Mouse (Mus musculus) heart, embryonic 14.5 days (tissue): ENCODE results near the gene Dydc1. TPM values are rescaled to one million over a fixed set of nuclear protein-coding genes. Genes with fewer than 3 reads are reported as not detected.

Experiments
- ATAC-seq: fragments of 200-750 bp; cut with Nextera tagmentation; 2 replicates; pipeline ENCODE4 v1.8.0; 2017; ENCODE audit warnings: low read depth, moderate TSS enrichment; ENCODE audit not compliant: insufficient number of reproducible peaks, insufficient read depth, low FRiP score
- H3K27ac ChIP-seq, 2 experiments: fragments of 200-500 bp in 1 of 2; fragments of 300-500 bp in 1 of 2; sonication (generic) in 1 of 2; replicated peaks in 1 of 2; 2 replicates each; pipeline ENCODE4 v1.5.1; 2012 to 2014; ENCODE audit warnings: low read depth in 2 of 2, low read length in 2 of 2, control low read depth in 1 of 2, mild to moderate bottlenecking in 1 of 2, mixed read lengths in 1 of 2; ENCODE audit not compliant: control insufficient read depth in 1 of 2, insufficient read depth in 1 of 2
- H3K27me3 ChIP-seq: fragments of 300-500 bp; sonication (generic); 2 replicates; pipeline ENCODE4 v1.6.1; 2014; ENCODE audit warnings: mild to moderate bottlenecking, low read length, control low read depth; ENCODE audit not compliant: control insufficient read depth, insufficient read depth
- H3K36me3 ChIP-seq: fragments of 300-500 bp; sonication (generic); 2 replicates; pipeline ENCODE4 v1.6.1; 2014; ENCODE audit warnings: mild to moderate bottlenecking, control low read depth, low read length, mixed read lengths; ENCODE audit not compliant: control insufficient read depth, insufficient read depth
- H3K4me1 ChIP-seq, 2 experiments: fragments of 200-500 bp in 1 of 2; fragments of 300-500 bp in 1 of 2; sonication (generic) in 1 of 2; 2 replicates each; pipeline ENCODE4 v1.6.1; 2012 to 2014; ENCODE audit warnings: low read length in 2 of 2, control low read depth in 1 of 2, mixed read lengths in 1 of 2; ENCODE audit not compliant: control insufficient read depth in 2 of 2, insufficient read depth in 2 of 2
- H3K4me2 ChIP-seq: fragments of 300-500 bp; sonication (generic); 2 replicates; pipeline ENCODE4 v1.6.1; 2014; ENCODE audit warnings: mild to moderate bottlenecking, low read length
- H3K4me3 ChIP-seq, 2 experiments: fragments of 200-500 bp in 1 of 2; fragments of 300-500 bp in 1 of 2; sonication (generic) in 1 of 2; 2 replicates each; pipeline ENCODE4 v1.5.1; 2012 to 2014; ENCODE audit warnings: low read length in 2 of 2, mild to moderate bottlenecking in 2 of 2, control low read depth in 1 of 2, low read depth in 1 of 2, moderate library complexity in 1 of 2; ENCODE audit not compliant: control insufficient read depth in 1 of 2, insufficient read depth in 1 of 2
- H3K9ac ChIP-seq: fragments of 300-500 bp; sonication (generic); 2 replicates; pipeline ENCODE4 v1.6.1; 2014; ENCODE audit warnings: mild to moderate bottlenecking, low read length
- H3K9me3 ChIP-seq: fragments of 300-500 bp; sonication (generic); 2 replicates; pipeline ENCODE4 v1.6.1; 2016; ENCODE audit warnings: low read length, control low read depth; ENCODE audit not compliant: control insufficient read depth
- WGBS: fragments of 180-500 bp; shearing (Covaris S2); extraction: QIAGEN DNeasy Blood & Tissue Kit; methylation state at CpG from one replicate; pipeline ENCODE4 v1.1.7; 2014; 5-methylcytosine and 5-hydroxymethylcytosine counted together
- polyA plus RNA-seq: library from polyadenylated mRNA; unstranded; fragments of >200 nt; fragmentation: Nextera tagmentation; extraction: Ambion mirVana; gene quantifications from 2 replicates; pipeline ENCODE4 v1.2.1, GENCODE M21; 2014

The Dydc1 gene
- polyA plus RNA-seq, 1 experiment from 2014 or later: not detected

DNA sequence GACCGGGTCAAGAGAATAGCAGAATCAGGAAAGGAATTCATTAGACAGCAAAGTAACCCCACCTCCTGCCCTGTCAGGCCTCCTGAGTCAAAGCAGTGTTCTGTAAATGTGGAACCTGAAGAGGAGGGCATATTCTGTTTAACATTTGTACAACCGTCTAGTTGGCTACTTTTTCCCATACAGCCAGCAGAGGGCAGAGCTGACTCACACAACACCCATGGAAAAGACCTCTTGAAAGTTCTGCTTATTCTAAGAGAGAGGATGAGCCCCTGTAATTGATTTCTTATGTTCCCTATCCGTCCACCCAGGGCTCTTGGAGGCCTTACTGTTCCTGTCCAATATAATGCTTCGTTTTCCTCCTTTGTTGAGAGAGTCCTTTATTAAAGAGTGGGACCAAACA lies 55.3 kb downstream of the Dydc1 start:
- H3K9me3 ChIP-seq: no peaks in the 10 kb centered on the region
- H3K27me3 ChIP-seq: no peaks in the 10 kb centered on the region
- no peak for ATAC-seq
- H3K4me3 ChIP-seq: no peak overlapping the region
- H3K36me3 ChIP-seq: no peaks in the 10 kb centered on the region
- H3K4me2 ChIP-seq: no peak overlapping the region
- H3K4me1 ChIP-seq: 0 out of 4 replicates have a peak, but pooled peaks cover 0 to 2% of the 10 kb centered on the region in 2 experiments
- WGBS: 24% methylated on average over 4 of the region's 4 CpGs
- H3K27ac ChIP-seq: no peak overlapping the region
- H3K9ac ChIP-seq: no peak overlapping the region

DNA sequence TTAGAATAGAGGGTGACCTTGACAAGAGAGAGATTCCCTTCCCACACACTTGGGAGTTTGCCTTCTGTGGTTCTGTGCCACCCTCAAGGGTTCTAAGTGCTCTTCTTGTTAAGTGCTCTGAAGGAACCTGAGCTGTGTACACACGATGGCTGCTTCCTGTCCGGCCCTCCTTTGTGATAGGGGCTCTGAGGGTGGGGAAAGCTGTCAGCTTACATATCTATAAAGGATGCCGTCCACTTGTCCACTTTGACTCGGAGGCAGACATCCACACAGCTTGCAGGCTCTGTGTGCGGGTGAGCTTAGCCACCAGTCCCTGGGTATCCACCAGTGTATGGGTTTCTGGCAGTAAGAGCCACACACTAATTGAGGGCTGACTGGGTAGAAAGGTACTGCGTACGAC lies 58.8 kb downstream of the Dydc1 start, which contains the start of gene Sftpa1:
Gene Sftpa1, plus strand, starts transcription at position 243 of the 400 bp plus-strand sequence.
- Histone ChIP-seq H3K4me3 (no peak within 1 kb of the TSS), H3K36me3 (no peaks in the 10 kb centered on the region), H3K4me1 (0 out of 4 replicates have a peak, but pooled peaks cover 0 to 2% of the 10 kb centered on the region in 2 experiments), H3K27me3 (no peaks in the 10 kb centered on the region), H3K4me2 (no peak within 1 kb of the TSS), H3K9ac (no peak within 1 kb of the TSS), H3K9me3 (no peaks in the 10 kb centered on the region), H3K27ac (no peak within 1 kb of the TSS)
- no peak for ATAC-seq
- WGBS: 45% methylated on average over 7 of the region's 7 CpGs

DNA sequence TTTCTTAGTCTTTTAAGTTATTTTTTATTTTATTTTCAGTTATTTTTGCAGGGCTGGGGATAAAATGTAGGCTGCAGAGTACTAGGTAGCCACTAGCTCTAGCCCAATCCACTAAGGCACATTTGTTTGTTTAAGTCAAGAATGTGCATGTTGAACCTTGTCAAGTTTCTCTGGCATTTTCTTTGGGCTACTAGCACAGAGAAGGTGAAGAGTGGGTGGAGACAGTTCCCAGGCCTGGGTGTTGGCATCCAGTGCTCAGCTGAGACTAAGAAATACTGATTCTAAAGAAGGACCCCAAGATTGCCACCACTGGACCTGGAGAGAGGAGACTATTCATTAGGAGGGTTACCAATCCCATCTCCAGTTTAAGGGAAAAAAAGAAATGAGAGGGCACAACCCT lies 64.3 kb downstream of the Dydc1 start:
- no peak overlapping the region for H3K9ac ChIP-seq
- no peak overlapping the region for H3K4me3 ChIP-seq
- H3K27me3 ChIP-seq: no peaks in the 10 kb centered on the region
- no peaks in the 10 kb centered on the region for H3K9me3 ChIP-seq
- H3K4me1 ChIP-seq: no peaks in the 10 kb centered on the region
- H3K36me3 ChIP-seq: no peaks in the 10 kb centered on the region
- no peak overlapping the region for H3K4me2 ChIP-seq
- no peak for ATAC-seq
- no peak overlapping the region for H3K27ac ChIP-seq

DNA sequence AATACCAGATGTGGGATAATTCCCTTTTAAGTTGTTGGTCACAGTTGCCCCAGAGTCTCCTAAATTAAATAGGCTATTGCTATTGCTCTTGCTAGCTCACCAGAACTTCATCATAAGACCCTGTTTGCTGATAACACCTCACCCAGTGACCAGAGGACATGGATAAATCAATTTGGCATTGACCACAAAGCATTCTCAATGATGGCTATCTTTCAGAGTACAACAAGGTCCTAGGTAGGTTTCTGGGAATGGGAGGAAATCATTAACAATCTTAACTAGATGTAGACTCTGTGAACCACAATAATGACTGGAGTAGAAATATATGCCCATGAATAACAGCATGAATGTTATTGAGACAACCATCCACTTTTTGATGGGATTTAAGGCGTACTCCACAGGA lies 68.0 kb downstream of the Dydc1 start:
- no peak for ATAC-seq
- Histone ChIP-seq H3K27me3 (no peaks in the 10 kb centered on the region), H3K27ac (no peak overlapping the region), H3K4me3 (no peak overlapping the region), H3K36me3 (no peaks in the 10 kb centered on the region), H3K4me1 (no peaks in the 10 kb centered on the region), H3K9me3 (no peaks in the 10 kb centered on the region), H3K9ac (no peak overlapping the region), H3K4me2 (no peak overlapping the region)
- 81% methylated on average over 1 of the region's 1 CpGs for WGBS

Other genes with a start within 250 kb of the Dydc1 start
- 0.89 and 1.1 TPM in 2 replicates for gene Sh2d4b, start 179.6 kb upstream of the Dydc1 start, polyA plus RNA-seq
- gene Tspan14, start 106.1 kb upstream of the Dydc1 start, polyA plus RNA-seq: 43.4 and 45.2 TPM in 2 replicates
- 42.2 and 46.7 TPM in 2 replicates for gene Fam213a, start 59.1 kb upstream of the Dydc1 start, polyA plus RNA-seq
- gene Dydc2, start 3.7 kb upstream of the Dydc1 start, polyA plus RNA-seq: 0.26 and 0.34 TPM in 2 replicates
- gene Mat1a, start 32.1 kb downstream of the Dydc1 start, polyA plus RNA-seq: 0.63 and 0.82 TPM in 2 replicates
- gene Sftpa1, start 58.9 kb downstream of the Dydc1 start, polyA plus RNA-seq: 0.24 and 0.32 TPM in 2 replicates
- not detected in 2 replicates for gene Mbl1, start 78.5 kb downstream of the Dydc1 start, polyA plus RNA-seq
- gene Sftpd, start 112.2 kb downstream of the Dydc1 start, polyA plus RNA-seq: not detected in 2 replicates
- gene Gm2832, start 205.9 kb downstream of the Dydc1 start, polyA plus RNA-seq: not detected in 2 replicates